Mouse (Mus musculus): ENCODE data around the gene Cerk. TPM values are rescaled to one million over a fixed set of nuclear protein-coding genes. Genes with fewer than 3 reads are reported as not detected.
"Not testable (repeated sequence)": the region's sequence is repeated elsewhere in the genome, so short reads cannot be mapped to it uniquely, and the experiment has no call there.

Cerk gene
- polyA plus RNA-seq, 1 experiment: 61.7 TPM

DNA sequence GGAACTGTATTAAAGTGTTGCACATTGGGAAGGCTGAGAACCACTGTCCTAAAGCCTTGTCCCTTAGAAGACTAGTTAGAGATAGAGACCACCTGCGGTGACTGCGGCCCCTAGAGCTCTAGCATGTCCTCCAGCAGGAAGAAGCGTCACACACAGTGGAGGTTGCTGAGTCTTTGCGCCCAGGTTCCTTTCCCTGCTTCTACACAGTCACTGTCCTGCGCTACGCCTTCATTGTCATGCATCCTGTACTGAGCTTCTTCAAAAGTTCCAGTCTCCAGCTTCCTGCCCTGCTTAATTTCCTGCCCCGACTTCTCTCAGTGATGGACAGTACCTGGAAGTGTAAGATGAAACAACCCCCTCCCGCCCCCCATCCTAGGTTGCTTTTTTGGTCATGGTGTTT, 43.1 kb upstream of the Cerk start:
- TF ChIP-seq CTCF (IDR thresholded peaks at IDR 0.05; ENCODE audit: control insufficient read depth, insufficient read depth, insufficient replicate concordance, low read depth, low read length) (no peak), POLR2A (IDR thresholded peaks at IDR 0.05; ENCODE audit: control insufficient read depth, low read depth, low read length) (no peak)
- Histone ChIP-seq H3K4me1 (ENCODE audit: control insufficient read depth, insufficient read depth, low read length) (no peaks in the 10 kb centered on the region; the same call in 1 of the 2 replicates), H3K27ac (ENCODE audit: control insufficient read depth, insufficient read depth, low read depth, low read length) (no peak overlapping the region), H3K4me3 (ENCODE audit: control insufficient read depth, low read depth, low read length) (no peak overlapping the region), H3K36me3 (ENCODE audit: control insufficient read depth, insufficient read depth, low read length) (no peaks in the 10 kb centered on the region), H3K27me3 (ENCODE audit: control insufficient read depth, insufficient read depth, low read length) (no peaks in the 10 kb centered on the region)

DNA sequence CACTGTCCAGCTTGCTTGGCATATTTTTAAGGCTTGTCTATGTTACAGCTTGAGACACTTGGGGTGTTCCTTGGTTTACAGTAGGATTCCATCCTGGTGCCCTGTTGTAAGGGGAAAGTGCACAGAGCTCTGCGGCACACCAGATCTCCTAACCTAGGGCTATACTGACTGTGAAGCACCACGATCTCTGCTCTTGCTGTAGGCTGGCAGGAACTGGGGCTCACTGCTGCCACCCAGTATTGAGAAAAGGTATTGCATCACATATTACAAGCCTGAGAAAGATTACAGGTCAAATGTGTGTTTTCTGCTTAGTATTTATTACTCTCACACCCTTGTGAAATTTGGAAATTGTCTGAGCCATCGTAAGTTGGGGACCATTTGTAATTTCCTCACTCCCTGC, 42.2 kb upstream of the Cerk start:
- H3K27me3 ChIP-seq (ENCODE audit: control insufficient read depth, insufficient read depth, low read length): no peaks in the 10 kb centered on the region
- no peaks in the 10 kb centered on the region; the same call in 1 of the 2 replicates for H3K4me1 ChIP-seq (ENCODE audit: control insufficient read depth, insufficient read depth, low read length)
- no peak overlapping the region for H3K4me3 ChIP-seq (ENCODE audit: control insufficient read depth, low read depth, low read length)
- TF ChIP-seq CTCF (IDR thresholded peaks at IDR 0.05; ENCODE audit: control insufficient read depth, insufficient read depth, insufficient replicate concordance, low read depth, low read length) (peak; percentile 67; the same call in 1 of the 2 replicates), POLR2A (IDR thresholded peaks at IDR 0.05; ENCODE audit: control insufficient read depth, low read depth, low read length) (no peak)
- no peak overlapping the region for H3K27ac ChIP-seq (ENCODE audit: control insufficient read depth, insufficient read depth, low read depth, low read length)
- no peaks in the 10 kb centered on the region for H3K36me3 ChIP-seq (ENCODE audit: control insufficient read depth, insufficient read depth, low read length)

- no peak for TF ChIP-seq POLR2A (IDR thresholded peaks at IDR 0.05; ENCODE audit: control insufficient read depth, low read depth, low read length)
- TF ChIP-seq CTCF (IDR thresholded peaks at IDR 0.05; ENCODE audit: control insufficient read depth, insufficient read depth, insufficient replicate concordance, low read depth, low read length): no peak
- Histone ChIP-seq H3K36me3 (ENCODE audit: control insufficient read depth, insufficient read depth, low read length) (no peaks in the 10 kb centered on the region), H3K4me3 (ENCODE audit: control insufficient read depth, low read depth, low read length) (no peak overlapping the region), H3K27ac (ENCODE audit: control insufficient read depth, insufficient read depth, low read depth, low read length) (no peak overlapping the region), H3K4me1 (ENCODE audit: control insufficient read depth, insufficient read depth, low read length) (no peaks in the 10 kb centered on the region; the same call in 1 of the 2 replicates), H3K27me3 (ENCODE audit: control insufficient read depth, insufficient read depth, low read length) (no peaks in the 10 kb centered on the region)
Observed at GRCm38 (mm10) chr15:86226968-86227367, 41.0 kb upstream of the Cerk start.

DNA sequence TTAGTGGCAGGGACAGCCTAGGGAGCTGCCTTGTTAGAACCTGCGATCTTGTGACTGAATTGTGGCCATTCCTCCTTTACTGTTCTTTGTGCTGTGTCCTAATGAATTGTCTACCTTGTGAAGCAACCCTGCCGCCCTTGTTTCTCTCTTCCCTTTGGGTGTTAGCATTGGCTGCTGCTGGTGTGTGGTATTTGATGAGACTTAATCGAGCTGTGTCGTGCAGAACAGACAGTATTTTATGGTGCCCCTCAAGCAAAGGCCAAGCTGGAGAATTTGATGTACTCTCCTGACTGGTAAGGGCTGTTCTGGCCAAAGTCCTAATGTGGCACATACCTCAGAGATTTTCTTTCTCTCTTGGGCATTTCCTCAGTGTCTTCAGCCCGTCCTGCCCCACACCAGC, 40.3 kb upstream of the Cerk start:
- Histone ChIP-seq H3K36me3 (ENCODE audit: control insufficient read depth, insufficient read depth, low read length) (no peaks in the 10 kb centered on the region), H3K4me1 (ENCODE audit: control insufficient read depth, insufficient read depth, low read length) (no peaks in the 10 kb centered on the region; the same call in 1 of the 2 replicates), H3K27ac (ENCODE audit: control insufficient read depth, insufficient read depth, low read depth, low read length) (no peak overlapping the region), H3K27me3 (ENCODE audit: control insufficient read depth, insufficient read depth, low read length) (no peaks in the 10 kb centered on the region), H3K4me3 (ENCODE audit: control insufficient read depth, low read depth, low read length) (no peak overlapping the region)
- TF ChIP-seq POLR2A (IDR thresholded peaks at IDR 0.05; ENCODE audit: control insufficient read depth, low read depth, low read length) (no peak), CTCF (IDR thresholded peaks at IDR 0.05; ENCODE audit: control insufficient read depth, insufficient read depth, insufficient replicate concordance, low read depth, low read length) (no peak)

DNA sequence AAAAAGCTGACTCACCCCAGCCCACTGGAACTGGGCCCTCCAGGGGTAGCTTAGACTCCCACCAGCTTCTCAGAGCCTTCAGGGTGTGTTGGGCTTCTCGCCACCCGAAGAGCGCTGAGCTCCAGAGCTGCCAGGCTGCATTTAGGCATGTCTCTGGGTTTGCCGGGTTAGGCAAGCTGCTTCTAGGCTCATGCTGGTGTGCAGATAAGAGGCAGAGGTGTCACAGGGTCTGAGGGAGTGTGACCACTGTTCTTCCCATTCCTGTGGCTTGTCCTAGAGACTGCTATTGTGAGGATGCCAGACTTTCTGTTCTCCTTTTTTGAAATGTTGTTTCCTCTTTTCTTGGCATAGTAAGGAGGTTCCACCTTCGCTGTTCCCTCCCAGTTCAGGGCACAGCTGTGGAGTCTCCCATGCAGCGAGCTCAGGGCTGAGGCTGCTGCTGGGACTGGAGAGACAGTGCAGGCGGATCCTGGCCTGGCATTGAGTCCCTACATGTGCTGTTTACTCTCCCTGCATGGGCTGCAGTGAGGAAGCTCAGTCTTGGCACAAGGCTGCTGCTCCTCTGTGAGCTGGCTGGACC, 39.1 kb upstream of the Cerk start:
- Histone ChIP-seq H3K27me3 (ENCODE audit: control insufficient read depth, insufficient read depth, low read length) (no peaks in the 10 kb centered on the region), H3K4me1 (ENCODE audit: control insufficient read depth, insufficient read depth, low read length) (no peaks in the 10 kb centered on the region; the same call in 1 of the 2 replicates), H3K36me3 (ENCODE audit: control insufficient read depth, insufficient read depth, low read length) (no peaks in the 10 kb centered on the region), H3K4me3 (ENCODE audit: control insufficient read depth, low read depth, low read length) (no peak overlapping the region), H3K27ac (ENCODE audit: control insufficient read depth, insufficient read depth, low read depth, low read length) (no peak overlapping the region)
- TF ChIP-seq CTCF (IDR thresholded peaks at IDR 0.05; ENCODE audit: control insufficient read depth, insufficient read depth, insufficient replicate concordance, low read depth, low read length) (no peak), POLR2A (IDR thresholded peaks at IDR 0.05; ENCODE audit: control insufficient read depth, low read depth, low read length) (no peak)

GRCm38 (mm10) chr15:86221901-86222300, 36.0 kb upstream of the Cerk start:
- H3K4me3 ChIP-seq (ENCODE audit: control insufficient read depth, low read depth, low read length); H3K36me3 ChIP-seq (ENCODE audit: control insufficient read depth, insufficient read depth, low read length); H3K27ac ChIP-seq (ENCODE audit: control insufficient read depth, insufficient read depth, low read depth, low read length); H3K27me3 ChIP-seq (ENCODE audit: control insufficient read depth, insufficient read depth, low read length); H3K4me1 ChIP-seq (ENCODE audit: control insufficient read depth, insufficient read depth, low read length): not testable (repeated sequence)

GRCm38 (mm10) chr15:86221369-86221768, 35.4 kb upstream of the Cerk start:
- no peak for TF ChIP-seq POLR2A (IDR thresholded peaks at IDR 0.05; ENCODE audit: control insufficient read depth, low read depth, low read length)
- TF ChIP-seq CTCF (IDR thresholded peaks at IDR 0.05; ENCODE audit: control insufficient read depth, insufficient read depth, insufficient replicate concordance, low read depth, low read length): no peak
- Histone ChIP-seq H3K27ac (ENCODE audit: control insufficient read depth, insufficient read depth, low read depth, low read length) (no peak overlapping the region), H3K4me1 (ENCODE audit: control insufficient read depth, insufficient read depth, low read length) (no peaks in the 10 kb centered on the region; the same call in 1 of the 2 replicates), H3K36me3 (ENCODE audit: control insufficient read depth, insufficient read depth, low read length) (no peaks in the 10 kb centered on the region), H3K4me3 (ENCODE audit: control insufficient read depth, low read depth, low read length) (no peak overlapping the region), H3K27me3 (ENCODE audit: control insufficient read depth, insufficient read depth, low read length) (no peaks in the 10 kb centered on the region)

- TF ChIP-seq CTCF (IDR thresholded peaks at IDR 0.05; ENCODE audit: control insufficient read depth, insufficient read depth, insufficient replicate concordance, low read depth, low read length): no peak
- TF ChIP-seq POLR2A (IDR thresholded peaks at IDR 0.05; ENCODE audit: control insufficient read depth, low read depth, low read length): no peak
- no peaks in the 10 kb centered on the region for H3K36me3 ChIP-seq (ENCODE audit: control insufficient read depth, insufficient read depth, low read length)
- H3K27ac ChIP-seq (ENCODE audit: control insufficient read depth, insufficient read depth, low read depth, low read length): peak overlapping the region; percentile 59
- no peak overlapping the region for H3K4me3 ChIP-seq (ENCODE audit: control insufficient read depth, low read depth, low read length)
- H3K4me1 ChIP-seq (ENCODE audit: control insufficient read depth, insufficient read depth, low read length): no peaks in the 10 kb centered on the region; the same call in 1 of the 2 replicates
- no peaks in the 10 kb centered on the region for H3K27me3 ChIP-seq (ENCODE audit: control insufficient read depth, insufficient read depth, low read length)
Observed at GRCm38 (mm10) chr15:86220715-86221114, 34.8 kb upstream of the Cerk start.
